Mouse (Mus musculus): Measurements from ENCODE around the gene Vps18. TPM values are rescaled to one million over a fixed set of nuclear protein-coding genes. Genes with fewer than 3 reads are reported as not detected.

Gene Vps18
- polyA plus RNA-seq (2014; fragmentation: Nextera tagmentation; extraction: Ambion mirVana): 17.4 and 17.8 TPM in 2 replicates

GRCm38 (mm10) chr2:119288270-119288882 lies at the start of gene Vps18:
Gene Vps18, plus strand, starts transcription at chr2:119288740.
- WGBS: under 1% methylated on average over 30 of the region's 31 CpGs
- no peak within 1 kb of the TSS for H3K27ac ChIP-seq (ENCODE audit: low read depth, low read length)

GRCm38 (mm10) chr2:119240075-119240818 lies 48.3 kb upstream of the Vps18 start:
- 53% methylated on average over 4 of the region's 4 CpGs for WGBS
- peaks cover 10% of the 10 kb centered on the region; the same call in 1 of the 2 replicates for H3K4me1 ChIP-seq (ENCODE audit: control insufficient read depth, insufficient read depth, low read length)
- H3K4me3 ChIP-seq (ENCODE audit: low read depth, low read length): no peak overlapping the region
- H3K27me3 ChIP-seq (ENCODE audit: control insufficient read depth, insufficient read depth, low read length): peaks cover 39% of the 10 kb centered on the region
- no peak for ATAC-seq (ENCODE audit: insufficient read depth, low FRiP score, low TSS enrichment)
- no peak for DNase-seq (ENCODE audit: low spot score)
- no peaks in the 10 kb centered on the region for H3K9me3 ChIP-seq (ENCODE audit: control insufficient read depth, low read length)
- no peak overlapping the region for H3K27ac ChIP-seq (ENCODE audit: low read depth, low read length)
- no peaks in the 10 kb centered on the region for H3K36me3 ChIP-seq (ENCODE audit: control insufficient read depth, insufficient read depth, low read length)
- H3K4me2 ChIP-seq (ENCODE audit: low read depth): no peak overlapping the region
- no peak overlapping the region for H3K9ac ChIP-seq (ENCODE audit: low read length)

More at GRCm38 (mm10) chr2:119288270-119288882, at the start of gene Vps18:
- Histone ChIP-seq H3K4me1 (ENCODE audit: control insufficient read depth, insufficient read depth, low read length) (peaks cover 7% of the 10 kb centered on the region), H3K4me3 (ENCODE audit: low read depth, low read length) (peak within 1 kb of the TSS; percentile 60), H3K27me3 (ENCODE audit: control insufficient read depth, insufficient read depth, low read length) (no peaks in the 10 kb centered on the region), H3K4me2 (ENCODE audit: low read depth) (peak within 1 kb of the TSS; percentile 85), H3K9ac (ENCODE audit: low read length) (peak within 1 kb of the TSS; percentile 62), H3K36me3 (ENCODE audit: control insufficient read depth, insufficient read depth, low read length) (peaks cover 6% of the 10 kb centered on the region), H3K9me3 (ENCODE audit: control insufficient read depth, low read length) (no peaks in the 10 kb centered on the region)
- peak; percentile 98 for DNase-seq (ENCODE audit: low spot score)
- peak; percentile 93 for ATAC-seq (ENCODE audit: insufficient read depth, low FRiP score, low TSS enrichment)

- no peak overlapping the region for H3K4me2 ChIP-seq (ENCODE audit: low read depth)
- WGBS: 87% methylated on average over 4 of the region's 4 CpGs
- H3K9ac ChIP-seq (ENCODE audit: low read length): no peak overlapping the region
- H3K36me3 ChIP-seq (ENCODE audit: control insufficient read depth, insufficient read depth, low read length): no peaks in the 10 kb centered on the region
- H3K9me3 ChIP-seq (ENCODE audit: control insufficient read depth, low read length): no peaks in the 10 kb centered on the region
- H3K4me1 ChIP-seq (ENCODE audit: control insufficient read depth, insufficient read depth, low read length): peaks cover 10% of the 10 kb centered on the region; the same call in 1 of the 2 replicates
- ATAC-seq (ENCODE audit: insufficient read depth, low FRiP score, low TSS enrichment) (no peak), DNase-seq (ENCODE audit: low spot score) (no peak)
- H3K27ac ChIP-seq (ENCODE audit: low read depth, low read length): no peak overlapping the region
- no peak overlapping the region for H3K4me3 ChIP-seq (ENCODE audit: low read depth, low read length)
- peaks cover 37% of the 10 kb centered on the region for H3K27me3 ChIP-seq (ENCODE audit: control insufficient read depth, insufficient read depth, low read length)
Measured at GRCm38 (mm10) chr2:119240819-119241186, 47.7 kb upstream of the Vps18 start.

GRCm38 (mm10) chr2:119242548-119242947 lies 46.0 kb upstream of the Vps18 start:
- WGBS: 84% methylated on average over 9 of the region's 9 CpGs

GRCm38 (mm10) chr2:119245246-119245645 lies 43.3 kb upstream of the Vps18 start:
- Histone ChIP-seq H3K9ac (ENCODE audit: low read length) (no peak overlapping the region), H3K9me3 (ENCODE audit: control insufficient read depth, low read length) (no peaks in the 10 kb centered on the region), H3K36me3 (ENCODE audit: control insufficient read depth, insufficient read depth, low read length) (no peaks in the 10 kb centered on the region), H3K4me3 (ENCODE audit: low read depth, low read length) (no peak overlapping the region), H3K4me1 (ENCODE audit: control insufficient read depth, insufficient read depth, low read length) (no peaks in the 10 kb centered on the region), H3K27ac (ENCODE audit: low read depth, low read length) (no peak overlapping the region), H3K4me2 (ENCODE audit: low read depth) (no peak overlapping the region), H3K27me3 (ENCODE audit: control insufficient read depth, insufficient read depth, low read length) (no peaks in the 10 kb centered on the region)
- ATAC-seq (ENCODE audit: insufficient read depth, low FRiP score, low TSS enrichment) (no peak), DNase-seq (ENCODE audit: low spot score) (no peak)
- 91% methylated on average over 7 of the region's 7 CpGs for WGBS

More at GRCm38 (mm10) chr2:119242548-119242947, 46.0 kb upstream of the Vps18 start:
- no peak for ATAC-seq (ENCODE audit: insufficient read depth, low FRiP score, low TSS enrichment)
- H3K4me2 ChIP-seq (ENCODE audit: low read depth): no peak overlapping the region
- peaks cover 2% of the 10 kb centered on the region; the same call in 1 of the 2 replicates for H3K4me1 ChIP-seq (ENCODE audit: control insufficient read depth, insufficient read depth, low read length)
- DNase-seq (ENCODE audit: low spot score): no peak
- H3K9ac ChIP-seq (ENCODE audit: low read length): no peak overlapping the region
- H3K36me3 ChIP-seq (ENCODE audit: control insufficient read depth, insufficient read depth, low read length): no peaks in the 10 kb centered on the region
- H3K27me3 ChIP-seq (ENCODE audit: control insufficient read depth, insufficient read depth, low read length): peaks cover 19% of the 10 kb centered on the region
- no peak overlapping the region for H3K27ac ChIP-seq (ENCODE audit: low read depth, low read length)
- H3K9me3 ChIP-seq (ENCODE audit: control insufficient read depth, low read length): no peaks in the 10 kb centered on the region
- H3K4me3 ChIP-seq (ENCODE audit: low read depth, low read length): no peak overlapping the region

GRCm38 (mm10) chr2:119247904-119248303 lies 40.6 kb upstream of the Vps18 start:
- H3K4me1 ChIP-seq (ENCODE audit: control insufficient read depth, insufficient read depth, low read length): no peaks in the 10 kb centered on the region
- no peak overlapping the region for H3K4me3 ChIP-seq (ENCODE audit: low read depth, low read length)
- H3K36me3 ChIP-seq (ENCODE audit: control insufficient read depth, insufficient read depth, low read length): no peaks in the 10 kb centered on the region
- no peak for DNase-seq (ENCODE audit: low spot score)
- H3K27me3 ChIP-seq (ENCODE audit: control insufficient read depth, insufficient read depth, low read length): no peaks in the 10 kb centered on the region
- no peak overlapping the region for H3K4me2 ChIP-seq (ENCODE audit: low read depth)
- 84% methylated on average over 9 of the region's 9 CpGs for WGBS
- no peaks in the 10 kb centered on the region for H3K9me3 ChIP-seq (ENCODE audit: control insufficient read depth, low read length)
- ATAC-seq (ENCODE audit: insufficient read depth, low FRiP score, low TSS enrichment): no peak
- no peak overlapping the region for H3K9ac ChIP-seq (ENCODE audit: low read length)
- H3K27ac ChIP-seq (ENCODE audit: low read depth, low read length): no peak overlapping the region

- no peak for DNase-seq (ENCODE audit: low spot score)
- Histone ChIP-seq H3K4me3 (ENCODE audit: low read depth, low read length) (no peak overlapping the region), H3K4me2 (ENCODE audit: low read depth) (no peak overlapping the region), H3K27ac (ENCODE audit: low read depth, low read length) (no peak overlapping the region), H3K27me3 (ENCODE audit: control insufficient read depth, insufficient read depth, low read length) (no peaks in the 10 kb centered on the region), H3K9me3 (ENCODE audit: control insufficient read depth, low read length) (no peaks in the 10 kb centered on the region), H3K9ac (ENCODE audit: low read length) (no peak overlapping the region), H3K36me3 (ENCODE audit: control insufficient read depth, insufficient read depth, low read length) (no peaks in the 10 kb centered on the region), H3K4me1 (ENCODE audit: control insufficient read depth, insufficient read depth, low read length) (no peaks in the 10 kb centered on the region)
- 80% methylated on average over 4 of the region's 4 CpGs for WGBS
- ATAC-seq (ENCODE audit: insufficient read depth, low FRiP score, low TSS enrichment): no peak
Measured at GRCm38 (mm10) chr2:119249592-119250061, 38.9 kb upstream of the Vps18 start.

GRCm38 (mm10) chr2:119250377-119250776 lies 38.2 kb upstream of the Vps18 start:
- Histone ChIP-seq H3K36me3 (ENCODE audit: control insufficient read depth, insufficient read depth, low read length) (no peaks in the 10 kb centered on the region), H3K9ac (ENCODE audit: low read length) (no peak overlapping the region), H3K27me3 (ENCODE audit: control insufficient read depth, insufficient read depth, low read length) (no peaks in the 10 kb centered on the region), H3K4me3 (ENCODE audit: low read depth, low read length) (no peak overlapping the region), H3K4me2 (ENCODE audit: low read depth) (no peak overlapping the region), H3K9me3 (ENCODE audit: control insufficient read depth, low read length) (no peaks in the 10 kb centered on the region), H3K4me1 (ENCODE audit: control insufficient read depth, insufficient read depth, low read length) (no peaks in the 10 kb centered on the region), H3K27ac (ENCODE audit: low read depth, low read length) (no peak overlapping the region)
- DNase-seq (ENCODE audit: low spot score) (no peak), ATAC-seq (ENCODE audit: insufficient read depth, low FRiP score, low TSS enrichment) (no peak)
- WGBS: 57% methylated on average over 5 of the region's 5 CpGs

Data from neural tube, embryonic 11.5 days (tissue).